Mouse (Mus musculus) embryonic facial prominence, embryonic 15.5 days (tissue): ENCODE results near the gene Cnr2. TPM values are rescaled to one million over a fixed set of nuclear protein-coding genes. Genes with fewer than 3 reads are reported as not detected.

Experiments used
- ATAC-seq: fragments of 200-750 bp; cut with Nextera tagmentation; 2 replicates; pipeline ENCODE4 v1.8.0; 2017; ENCODE audit warnings: low read depth, moderate TSS enrichment; ENCODE audit not compliant: insufficient number of reproducible peaks, low FRiP score, low TSS enrichment
- H3K27ac ChIP-seq: fragments of 300-500 bp; sonication (generic); replicated peaks from 2 replicates; pipeline ENCODE4 v1.5.1; 2015; ENCODE audit warnings: mild to moderate bottlenecking, inconsistent platforms
- H3K27me3 ChIP-seq: fragments of 300-500 bp; sonication (generic); 2 replicates; pipeline ENCODE4 v1.6.1; 2015; ENCODE audit warnings: inconsistent platforms
- H3K36me3 ChIP-seq: fragments of 300-500 bp; sonication (generic); 2 replicates; pipeline ENCODE4 v1.6.1; 2015; ENCODE audit warnings: mild to moderate bottlenecking, inconsistent platforms
- H3K4me1 ChIP-seq: fragments of 300-500 bp; sonication (generic); 2 replicates; pipeline ENCODE4 v1.6.1; 2015; ENCODE audit warnings: inconsistent platforms
- H3K4me2 ChIP-seq: fragments of 300-500 bp; sonication (generic); replicated peaks from 2 replicates; pipeline ENCODE4 v1.6.1; 2015; ENCODE audit warnings: mild to moderate bottlenecking, inconsistent platforms
- H3K4me3 ChIP-seq: fragments of 300-500 bp; sonication (generic); replicated peaks from 2 replicates; pipeline ENCODE4 v1.5.1; 2015; ENCODE audit warnings: mild to moderate bottlenecking, inconsistent platforms
- H3K9ac ChIP-seq: fragments of 300-500 bp; sonication (generic); 2 replicates; pipeline ENCODE4 v1.6.1; 2015; ENCODE audit warnings: inconsistent platforms
- H3K9me3 ChIP-seq: fragments of 300-500 bp; sonication (generic); replicated peaks from 2 replicates; pipeline ENCODE4 v1.6.1; 2016; ENCODE audit warnings: inconsistent platforms
- WGBS: fragments of 180-500 bp; shearing (Covaris S2); methylation state at CpG from one replicate; pipeline ENCODE4 v1.1.7; 2015; 5-methylcytosine and 5-hydroxymethylcytosine counted together
- polyA plus RNA-seq: library from polyadenylated mRNA; unstranded; fragments of >200 nt; fragmentation: Nextera tagmentation; extraction: Ambion mirVana; gene quantifications from 2 replicates; pipeline ENCODE4 v1.2.1, GENCODE M21; 2015

Cnr2 gene
- polyA plus RNA-seq, 1 experiment from 2014 or later = 0.85 TPM

DNA sequence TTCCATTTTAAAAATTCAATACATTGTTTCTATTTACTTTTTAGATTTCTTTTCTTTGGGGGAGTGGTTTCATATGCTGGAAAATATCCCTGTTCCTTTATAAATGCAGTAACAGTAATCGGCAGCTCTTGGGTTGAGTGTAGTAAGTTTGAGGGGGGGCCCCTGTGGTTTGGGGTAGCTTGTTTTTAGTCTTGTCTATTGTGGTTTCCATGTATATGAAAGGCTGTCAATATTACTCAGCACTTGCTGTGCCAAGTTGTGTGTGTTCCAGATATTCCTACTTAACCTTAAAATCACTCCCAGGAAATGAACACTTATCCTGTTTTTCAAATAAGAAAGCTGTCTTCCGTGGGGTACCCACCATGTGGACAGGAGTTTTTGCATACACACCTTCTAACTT, 26.2 kb upstream of the Cnr2 start:
- Histone ChIP-seq H3K4me3 (no peak overlapping the region), H3K27ac (peak overlapping the region; percentile 72; the same call in 1 of the 2 replicates), H3K4me2 (no peak overlapping the region), H3K9me3 (no peaks in the 10 kb centered on the region), H3K27me3 (no peaks in the 10 kb centered on the region), H3K36me3 (peaks cover 10% of the 10 kb centered on the region; the same call in 1 of the 2 replicates), H3K9ac (no peak overlapping the region), H3K4me1 (peaks cover 27% of the 10 kb centered on the region)
- no peak for ATAC-seq
- 23% methylated on average over 2 of the region's 2 CpGs for WGBS

GRCm38 (mm10) chr4:135870227-135871023, 24.8 kb upstream of the Cnr2 start:
- 0 out of 2 replicates have a peak overlapping the region, but pooled peaks have one; percentile 12 for H3K4me2 ChIP-seq
- H3K9me3 ChIP-seq = no peaks in the 10 kb centered on the region
- WGBS = 33% methylated on average over 2 of the region's 2 CpGs
- H3K27ac ChIP-seq = no peak overlapping the region
- H3K36me3 ChIP-seq = peaks cover 10% of the 10 kb centered on the region; the same call in 1 of the 2 replicates
- no peaks in the 10 kb centered on the region for H3K27me3 ChIP-seq
- ATAC-seq = no peak
- no peak overlapping the region for H3K9ac ChIP-seq
- no peak overlapping the region for H3K4me3 ChIP-seq
- H3K4me1 ChIP-seq = peaks cover 42% of the 10 kb centered on the region

DNA sequence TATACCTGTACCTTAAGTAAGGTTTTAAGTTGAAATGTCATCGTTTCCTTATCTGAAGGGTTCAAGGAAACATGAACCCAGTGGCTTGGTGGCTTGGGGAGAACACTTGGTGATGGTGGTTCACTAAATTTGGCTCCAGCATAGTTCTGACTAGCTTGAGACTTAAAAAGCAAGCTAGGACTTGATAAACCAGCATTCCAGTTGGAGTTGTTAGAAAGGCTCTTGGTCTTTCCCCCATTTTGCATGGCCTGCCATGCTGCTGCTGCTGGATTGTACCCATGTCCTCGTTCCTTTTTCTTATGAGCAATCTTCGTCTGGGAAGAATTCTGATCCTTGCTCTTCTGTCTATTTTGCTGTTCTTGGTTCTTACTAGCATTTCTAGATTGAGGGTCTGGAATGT, 23.2 kb upstream of the Cnr2 start:
- WGBS = 30% methylated on average over 3 of the region's 3 CpGs
- H3K9ac ChIP-seq = peak overlapping the region; percentile 88; the same call in 1 of the 2 replicates
- H3K9me3 ChIP-seq = no peaks in the 10 kb centered on the region
- H3K4me2 ChIP-seq = peak overlapping the region; percentile 64
- peak overlapping the region; percentile 100; the same call in 1 of the 2 replicates for H3K27ac ChIP-seq
- peak overlapping the region; percentile 75 for H3K4me3 ChIP-seq
- no peak for ATAC-seq
- H3K4me1 ChIP-seq = peaks cover 58% of the 10 kb centered on the region
- no peaks in the 10 kb centered on the region for H3K27me3 ChIP-seq
- peaks cover 6% of the 10 kb centered on the region; the same call in 1 of the 2 replicates for H3K36me3 ChIP-seq

- Histone ChIP-seq H3K9ac (peak overlapping the region; percentile 88), H3K27ac (peak overlapping the region; percentile 100), H3K36me3 (peaks cover 6% of the 10 kb centered on the region; the same call in 1 of the 2 replicates), H3K4me2 (peak overlapping the region; percentile 64), H3K27me3 (no peaks in the 10 kb centered on the region), H3K9me3 (no peaks in the 10 kb centered on the region), H3K4me3 (peak overlapping the region; percentile 75), H3K4me1 (peaks cover 59% of the 10 kb centered on the region)
- ATAC-seq = no peak
- WGBS = 4% methylated on average over 17 of the region's 17 CpGs
Observed at GRCm38 (mm10) chr4:135872589-135873391, 22.4 kb upstream of the Cnr2 start.

GRCm38 (mm10) chr4:135873526-135874202, 21.5 kb upstream of the Cnr2 start, which contains the start of gene Pnrc2:
TSS of gene Pnrc2 (minus strand) at chr4:135873850.
- Histone ChIP-seq H3K27ac (peak within 1 kb of the TSS; percentile 100), H3K4me3 (peak within 1 kb of the TSS; percentile 75), H3K9ac (peak within 1 kb of the TSS; percentile 88), H3K36me3 (peaks cover 6% of the 10 kb centered on the region; the same call in 1 of the 2 replicates), H3K27me3 (no peaks in the 10 kb centered on the region), H3K4me1 (peaks cover 59% of the 10 kb centered on the region), H3K4me2 (peak within 1 kb of the TSS; percentile 64), H3K9me3 (no peaks in the 10 kb centered on the region)
- under 1% methylated on average over 59 of the region's 60 CpGs for WGBS
- ATAC-seq = peak; percentile 95

DNA sequence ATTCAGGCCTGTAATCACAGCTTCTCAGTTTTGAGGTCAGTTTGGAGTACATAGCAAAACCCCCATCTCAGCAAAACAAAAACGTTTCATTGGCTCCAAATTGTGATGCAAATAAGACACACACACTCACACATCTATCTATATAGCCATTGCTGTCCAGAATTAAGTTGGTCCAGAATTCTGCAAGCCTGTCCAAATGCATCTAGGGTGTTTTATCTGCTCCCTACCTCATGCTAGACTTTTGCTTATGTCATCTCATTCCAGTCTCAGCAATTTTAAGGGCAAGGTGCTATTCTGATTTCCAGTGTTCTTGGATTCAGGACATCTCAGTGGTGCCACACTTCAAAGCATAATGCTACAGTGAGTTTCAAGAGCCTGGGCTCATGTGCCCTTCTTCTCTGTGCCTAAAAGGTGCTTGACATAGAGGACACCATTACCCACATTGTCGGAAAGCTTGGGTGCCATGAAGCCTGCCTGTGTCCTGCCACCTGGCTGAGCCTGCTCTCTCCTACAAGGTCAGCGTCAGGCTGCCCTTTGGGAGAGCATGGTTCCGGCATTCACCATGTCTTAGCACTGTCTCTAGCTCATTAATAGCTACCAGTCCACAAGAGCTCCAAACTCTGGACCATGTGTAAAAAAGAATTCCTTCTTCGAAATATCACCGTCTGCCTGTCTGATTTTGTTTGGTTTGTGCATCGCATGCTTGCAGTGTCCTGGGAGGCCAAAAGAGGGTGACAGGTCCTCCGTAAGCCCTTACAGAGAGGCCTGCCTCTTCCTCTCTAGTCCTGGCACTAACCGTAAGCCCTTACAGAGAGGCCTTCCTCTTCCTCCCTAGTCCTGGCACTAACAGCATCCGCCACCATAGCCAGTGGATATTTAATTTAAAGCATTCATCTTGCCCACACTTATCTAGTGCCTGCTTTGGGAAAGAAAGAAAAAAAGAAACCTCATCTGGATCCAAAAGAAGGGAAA, 20.3 kb upstream of the Cnr2 start:
- Histone ChIP-seq H3K4me1 (peaks cover 50% of the 10 kb centered on the region), H3K9ac (no peak overlapping the region), H3K27ac (peak overlapping the region; percentile 100), H3K36me3 (peaks cover 6% of the 10 kb centered on the region; the same call in 1 of the 2 replicates), H3K27me3 (no peaks in the 10 kb centered on the region), H3K9me3 (no peaks in the 10 kb centered on the region), H3K4me2 (peak overlapping the region; percentile 58), H3K4me3 (0 out of 2 replicates have a peak overlapping the region, but pooled peaks have one; percentile 75)
- no peak for ATAC-seq
- WGBS = 75% methylated on average over 10 of the region's 10 CpGs

DNA sequence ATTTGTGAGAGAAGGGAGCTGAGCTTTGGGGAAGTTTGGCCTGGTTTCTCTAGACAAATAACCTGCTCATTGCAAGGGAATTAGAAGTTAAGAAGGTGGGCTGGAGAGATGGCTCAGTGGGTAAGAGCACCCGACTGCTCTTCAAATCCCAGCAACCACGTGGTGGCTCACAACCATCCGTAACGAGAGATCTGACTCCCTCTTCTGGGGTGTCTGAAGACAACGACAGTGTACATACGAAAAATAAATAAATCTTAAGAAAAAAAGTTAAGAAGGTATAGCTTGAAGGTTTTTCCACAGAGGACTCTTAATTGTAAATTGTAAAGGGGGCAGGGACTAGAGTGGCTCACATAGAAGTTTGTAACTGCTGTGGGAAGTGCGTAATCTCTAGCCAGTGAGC, 19.6 kb upstream of the Cnr2 start:
- H3K36me3 ChIP-seq = peaks cover 6% of the 10 kb centered on the region; the same call in 1 of the 2 replicates
- 22% methylated on average over 7 of the region's 7 CpGs for WGBS
- no peaks in the 10 kb centered on the region for H3K27me3 ChIP-seq
- ATAC-seq = no peak
- no peak overlapping the region for H3K4me3 ChIP-seq
- no peak overlapping the region for H3K9ac ChIP-seq
- 0 out of 2 replicates have a peak overlapping the region, but pooled peaks have one; percentile 51 for H3K4me2 ChIP-seq
- H3K27ac ChIP-seq = peak overlapping the region; percentile 88
- peaks cover 47% of the 10 kb centered on the region for H3K4me1 ChIP-seq
- no peaks in the 10 kb centered on the region for H3K9me3 ChIP-seq

DNA sequence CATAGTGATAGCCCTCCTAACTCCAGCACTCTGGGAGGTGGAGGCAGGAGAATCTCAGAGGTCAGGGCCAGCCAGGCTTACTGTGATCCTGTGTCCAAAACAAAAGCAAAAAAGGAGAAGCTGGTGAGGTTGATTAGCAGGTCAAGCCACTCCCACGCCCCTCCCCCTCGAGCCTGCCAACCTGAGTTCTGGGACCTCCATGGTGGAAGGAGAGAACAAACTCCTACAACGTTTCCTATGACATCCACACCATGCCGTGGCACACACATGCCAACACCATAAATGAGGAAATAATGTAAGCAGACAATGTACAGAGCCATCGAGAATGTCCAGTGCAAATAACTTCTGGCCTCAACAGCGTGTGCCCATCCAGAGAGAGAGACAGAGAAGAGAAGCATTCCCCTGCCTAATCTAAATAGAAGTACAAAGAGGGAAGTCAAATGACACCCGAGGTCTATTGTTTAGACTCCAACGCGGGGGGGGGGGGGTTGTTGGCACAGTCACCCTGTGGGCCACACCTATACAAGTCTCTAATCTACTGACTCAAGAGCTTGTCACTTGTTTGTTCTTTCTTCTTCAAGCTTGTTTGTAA, 19.1 kb upstream of the Cnr2 start:
- Histone ChIP-seq H3K4me2 (peak overlapping the region; percentile 51), H3K9me3 (no peaks in the 10 kb centered on the region), H3K4me3 (peak overlapping the region; percentile 34), H3K27me3 (no peaks in the 10 kb centered on the region), H3K9ac (no peak overlapping the region), H3K36me3 (peaks cover 6% of the 10 kb centered on the region; the same call in 1 of the 2 replicates), H3K27ac (peak overlapping the region; percentile 88), H3K4me1 (peaks cover 45% of the 10 kb centered on the region)
- ATAC-seq = no peak
- 6% methylated on average over 9 of the region's 9 CpGs for WGBS

DNA sequence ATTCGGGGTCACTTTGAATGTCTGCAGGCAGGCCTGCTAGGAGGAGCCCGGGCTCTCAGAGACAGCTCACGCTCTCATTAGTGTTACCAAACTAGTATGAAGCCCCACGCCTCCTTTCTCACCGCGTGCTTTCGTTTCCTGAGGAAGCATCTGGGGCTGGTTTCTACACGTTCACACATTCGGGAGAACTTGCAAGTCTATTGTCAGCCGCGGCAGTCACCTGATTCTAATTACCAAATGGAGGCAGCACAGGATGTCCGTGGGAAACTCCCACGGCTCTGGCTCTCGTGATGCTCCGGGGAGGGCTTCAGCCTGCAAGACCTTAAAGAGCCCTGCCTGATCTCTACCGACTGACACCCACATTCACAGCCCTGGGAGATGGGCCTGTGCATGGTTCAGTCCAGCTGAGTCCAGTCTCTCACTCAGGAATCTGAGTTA, 18.6 kb upstream of the Cnr2 start:
- Histone ChIP-seq H3K4me1 (peaks cover 43% of the 10 kb centered on the region), H3K9ac (no peak overlapping the region), H3K27me3 (no peaks in the 10 kb centered on the region), H3K9me3 (no peaks in the 10 kb centered on the region), H3K27ac (peak overlapping the region; percentile 88), H3K4me2 (peak overlapping the region; percentile 51), H3K4me3 (peak overlapping the region; percentile 34), H3K36me3 (peaks cover 6% of the 10 kb centered on the region; the same call in 1 of the 2 replicates)
- ATAC-seq = peak; percentile 16; the same call in 1 of the 2 replicates
- under 1% methylated on average over 16 of the region's 16 CpGs for whole genome bisulfite sequencing
